Mouse (Mus musculus) ES-E14 (cell line): ENCODE measurements around the gene Pofut2.

Source experiments
- CHD2 ChIP-seq: IDR thresholded peaks from 2 replicates; pipeline ENCODE4 v1.6.1; 2014; ENCODE audit warnings: mild to moderate bottlenecking, low read depth, low read length, inconsistent platforms
- ZC3H11A ChIP-seq: IDR thresholded peaks from 2 replicates; pipeline ENCODE4 v1.6.1; 2012; ENCODE audit warnings: low read depth, mild to moderate bottlenecking, inconsistent platforms, low read length, borderline replicate concordance
- ZNF384 ChIP-seq: IDR thresholded peaks from 2 replicates; pipeline ENCODE4 v1.6.1; 2012; ENCODE audit warnings: low read depth, low read length, inconsistent platforms

GRCm38 (mm10) chr10:77240764-77241163, 18.3 kb upstream of the Pofut2 start:
- TF ChIP-seq ZNF384 (no peak), CHD2 (no peak), ZC3H11A (no peak)
